Mouse (Mus musculus) forebrain, embryonic 11.5 days (tissue): ENCODE measurements at regions not wholly inside any gene's neighbourhood (a gene's known extent, or its start where the extent isn't known, plus 50 kb on each side); places are given as distances from the start of the nearest gene placed in this dataset.

Experiments used
- ATAC-seq: fragments of 200-750 bp; cut with Nextera tagmentation; replicated peaks from 2 replicates; pipeline ENCODE4 v1.8.0; 2017; ENCODE audit warnings: moderate TSS enrichment; ENCODE audit not compliant: low FRiP score
- DNase-seq: peaks from one replicate; pipeline ENCODE4 v3.0.0-alpha.2; 2017; ENCODE audit warnings: low spot score
- H3K27ac ChIP-seq: fragments of 300-500 bp; sonication (generic); 2 replicates; pipeline ENCODE4 v1.5.1; 2014; ENCODE audit warnings: low read depth, low read length
- H3K27me3 ChIP-seq: fragments of 300-500 bp; sonication (generic); 2 replicates; pipeline ENCODE4 v1.6.1; 2014; ENCODE audit warnings: mild to moderate bottlenecking, low read length, mixed read lengths; ENCODE audit not compliant: control insufficient read depth, insufficient read depth
- H3K36me3 ChIP-seq: fragments of 300-500 bp; sonication (generic); 2 replicates; pipeline ENCODE4 v1.6.1; 2014; ENCODE audit warnings: mild to moderate bottlenecking, low read length, moderate library complexity, mixed read lengths; ENCODE audit not compliant: control insufficient read depth, insufficient read depth
- H3K4me1 ChIP-seq: fragments of 300-500 bp; sonication (generic); replicated peaks from 2 replicates; pipeline ENCODE4 v1.6.1; 2014; ENCODE audit warnings: low read length, mixed read lengths; ENCODE audit not compliant: control insufficient read depth, insufficient read depth
- H3K4me2 ChIP-seq: fragments of 300-500 bp; sonication (generic); 2 replicates; pipeline ENCODE4 v1.6.1; 2014; ENCODE audit warnings: low read depth, mild to moderate bottlenecking, low read length, moderate library complexity, mixed read lengths; ENCODE audit not compliant: severe bottlenecking
- H3K4me3 ChIP-seq: fragments of 300-500 bp; sonication (generic); 2 replicates; pipeline ENCODE4 v1.5.1; 2014; ENCODE audit warnings: low read depth, low read length
- H3K9ac ChIP-seq: fragments of 300-500 bp; sonication (generic); 2 replicates; pipeline ENCODE4 v1.6.1; 2014; ENCODE audit warnings: low read length
- H3K9me3 ChIP-seq: fragments of 300-500 bp; sonication (generic); 2 replicates; pipeline ENCODE4 v1.6.1; 2016; ENCODE audit warnings: low read length, mixed read lengths; ENCODE audit not compliant: control insufficient read depth
- WGBS: fragments of 180-500 bp; shearing (Covaris S2); extraction: QIAGEN DNeasy Blood & Tissue Kit; methylation state at CpG from one replicate; pipeline ENCODE4 v1.1.7; 2014; 5-methylcytosine and 5-hydroxymethylcytosine counted together

DNA sequence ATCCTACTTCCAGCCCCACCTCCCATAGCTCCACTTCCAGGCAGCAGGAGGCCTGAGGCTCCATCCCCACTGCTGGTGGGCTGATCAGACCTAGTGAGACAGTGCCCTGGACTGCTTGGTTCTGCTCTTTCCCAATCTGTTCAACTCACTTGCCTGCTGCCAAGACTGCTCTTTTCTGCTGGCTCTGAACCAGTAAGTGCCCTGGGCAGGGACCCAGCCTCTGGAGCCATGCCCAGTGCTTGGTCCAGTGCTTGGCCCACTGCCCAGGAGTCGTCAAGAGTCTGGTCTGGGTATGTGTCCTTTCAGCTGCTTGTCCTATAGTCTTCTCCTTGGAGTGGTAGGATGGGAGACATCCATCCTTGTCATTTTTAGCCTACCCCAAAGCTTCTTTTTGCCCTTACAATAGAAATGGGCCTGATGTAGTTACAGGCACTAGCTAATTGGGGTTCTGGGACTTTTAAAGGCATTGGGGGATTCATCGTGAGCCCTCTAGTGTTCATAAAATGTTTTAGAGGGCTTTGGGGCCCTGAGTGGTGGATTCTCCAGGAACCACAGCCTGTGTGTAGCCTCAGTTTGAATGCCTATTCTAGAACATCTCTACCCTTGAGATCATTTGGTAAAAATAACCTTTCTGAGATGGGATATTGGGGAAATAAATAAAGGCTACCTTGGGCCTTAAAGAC lies 94.7 kb upstream of the Ssbp2 start:
- ATAC-seq (no peak; the same call in 1 of the 2 replicates), DNase-seq (no peak)
- Histone ChIP-seq H3K27me3 (no peaks in the 10 kb centered on the region), H3K9ac (no peak overlapping the region), H3K36me3 (no peaks in the 10 kb centered on the region), H3K4me2 (no peak overlapping the region), H3K27ac (no peak overlapping the region), H3K9me3 (no peaks in the 10 kb centered on the region), H3K4me3 (no peak overlapping the region), H3K4me1 (peaks cover 6% of the 10 kb centered on the region)
- WGBS = 69% methylated on average over 2 of the region's 2 CpGs

DNA sequence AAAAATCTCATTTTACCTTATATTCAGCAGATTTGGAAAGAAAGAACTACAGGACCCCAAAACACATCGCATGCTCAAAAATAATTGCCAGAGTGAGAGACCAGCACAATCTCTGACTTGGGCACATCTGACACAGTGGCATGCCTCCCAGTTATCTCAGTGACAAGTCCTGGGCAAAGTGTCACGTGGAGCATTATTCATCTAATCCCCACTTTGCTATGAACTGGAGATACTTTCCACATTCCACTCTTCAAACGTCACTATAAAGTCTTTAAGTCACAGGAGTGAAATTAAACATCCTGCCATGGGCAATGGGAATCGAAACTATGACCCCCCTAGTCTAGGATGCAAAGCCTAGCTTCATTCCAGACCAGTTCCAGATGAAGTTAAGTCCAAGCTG lies 93.5 kb upstream of the Ssbp2 start:
- Histone ChIP-seq H3K9me3 (no peaks in the 10 kb centered on the region), H3K4me1 (peaks cover 8% of the 10 kb centered on the region), H3K27me3 (no peaks in the 10 kb centered on the region), H3K4me3 (no peak overlapping the region), H3K4me2 (no peak overlapping the region), H3K9ac (no peak overlapping the region), H3K36me3 (no peaks in the 10 kb centered on the region), H3K27ac (no peak overlapping the region)
- WGBS = 86% methylated on average over 4 of the region's 4 CpGs
- DNase-seq (no peak), ATAC-seq (no peak)

DNA sequence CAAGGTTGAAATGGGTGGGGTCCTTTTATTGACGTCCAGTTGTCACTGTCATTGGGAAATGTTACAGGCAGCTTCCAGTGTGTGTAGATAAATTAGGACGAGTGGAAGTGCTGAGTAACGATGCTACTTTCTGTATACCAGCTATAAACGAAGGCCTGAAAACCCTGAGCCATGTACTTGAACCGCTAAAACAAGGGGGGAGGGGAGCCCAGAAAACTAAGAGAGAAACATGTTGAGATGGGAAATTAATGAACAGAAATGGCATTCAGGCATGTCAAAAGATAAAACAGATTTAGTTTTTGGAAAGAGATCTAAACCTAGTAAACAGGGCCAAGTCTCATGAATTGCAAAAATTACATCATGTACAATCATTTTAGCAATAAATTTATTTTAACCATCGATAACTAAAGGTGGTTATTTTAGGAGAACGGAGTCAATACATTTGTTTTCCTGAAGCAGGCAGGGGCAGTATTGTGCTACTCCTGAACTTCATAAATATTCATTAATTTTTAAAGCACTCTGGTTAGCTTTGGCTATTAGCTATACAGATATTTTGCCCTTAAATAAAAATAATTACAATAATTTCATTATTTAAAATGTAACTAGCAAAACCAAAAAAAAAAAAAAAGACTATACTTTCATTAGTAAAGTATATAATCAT lies 92.1 kb upstream of the Ssbp2 start:
- no peak overlapping the region for H3K4me3 ChIP-seq
- no peak overlapping the region for H3K9ac ChIP-seq
- DNase-seq (no peak), ATAC-seq (no peak)
- H3K4me1 ChIP-seq = peaks cover 21% of the 10 kb centered on the region
- H3K27me3 ChIP-seq = no peaks in the 10 kb centered on the region
- no peaks in the 10 kb centered on the region for H3K36me3 ChIP-seq
- no peak overlapping the region for H3K4me2 ChIP-seq
- no peaks in the 10 kb centered on the region for H3K9me3 ChIP-seq
- 47% methylated on average over 7 of the region's 7 CpGs for WGBS
- H3K27ac ChIP-seq = no peak overlapping the region

DNA sequence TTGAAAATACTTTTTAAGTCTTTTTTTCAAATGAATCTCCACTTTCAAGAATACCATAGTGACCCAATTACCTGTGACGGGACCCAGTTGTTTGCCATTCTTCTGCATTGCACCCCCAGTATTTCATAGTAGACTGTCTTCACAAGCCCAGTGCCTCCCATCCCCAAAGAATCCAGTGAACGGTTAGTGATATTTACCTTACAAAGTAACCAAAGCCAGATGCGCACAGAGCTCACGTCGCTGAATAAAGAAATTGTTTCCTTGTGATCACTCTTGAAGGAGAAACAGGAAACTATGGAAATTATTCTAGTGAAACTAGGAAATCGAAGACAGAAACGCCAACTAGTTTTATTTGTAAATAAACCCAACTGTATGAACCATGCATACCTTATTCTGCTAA lies 91.4 kb upstream of the Ssbp2 start:
- Histone ChIP-seq H3K4me3 (no peak overlapping the region), H3K27me3 (no peaks in the 10 kb centered on the region), H3K36me3 (no peaks in the 10 kb centered on the region), H3K27ac (no peak overlapping the region), H3K9me3 (no peaks in the 10 kb centered on the region), H3K9ac (no peak overlapping the region), H3K4me1 (peaks cover 21% of the 10 kb centered on the region), H3K4me2 (no peak overlapping the region)
- WGBS = 81% methylated on average over 7 of the region's 7 CpGs
- no peak for DNase-seq
- ATAC-seq = no peak

DNA sequence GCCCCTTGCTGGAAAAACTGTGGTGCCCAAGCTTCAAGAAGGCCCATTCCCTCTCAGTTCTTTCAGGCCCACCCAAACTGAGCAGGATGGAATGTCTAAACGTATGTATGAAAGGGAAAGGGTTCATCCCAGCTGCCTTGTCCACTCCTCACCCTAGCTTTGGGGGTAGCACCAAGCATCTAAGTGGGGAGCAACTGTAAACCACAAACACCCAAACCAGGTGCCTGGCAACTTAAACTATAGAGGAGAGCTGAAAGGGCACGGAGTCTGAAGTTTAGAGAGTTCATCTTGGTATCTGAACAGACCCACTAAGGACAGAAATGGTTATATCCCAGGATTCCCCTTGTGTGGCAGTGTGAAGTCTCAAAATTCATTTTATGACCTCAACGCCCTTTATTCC lies 90.1 kb upstream of the Ssbp2 start:
- 26% methylated on average over 3 of the region's 3 CpGs for WGBS
- Histone ChIP-seq H3K4me2 (peak overlapping the region; percentile 52), H3K9me3 (no peaks in the 10 kb centered on the region), H3K27ac (peak overlapping the region; percentile 99), H3K9ac (peak overlapping the region; percentile 53), H3K4me1 (peaks cover 25% of the 10 kb centered on the region), H3K27me3 (no peaks in the 10 kb centered on the region), H3K36me3 (no peaks in the 10 kb centered on the region), H3K4me3 (peak overlapping the region; percentile 29)
- DNase-seq = no peak
- no peak for ATAC-seq

DNA sequence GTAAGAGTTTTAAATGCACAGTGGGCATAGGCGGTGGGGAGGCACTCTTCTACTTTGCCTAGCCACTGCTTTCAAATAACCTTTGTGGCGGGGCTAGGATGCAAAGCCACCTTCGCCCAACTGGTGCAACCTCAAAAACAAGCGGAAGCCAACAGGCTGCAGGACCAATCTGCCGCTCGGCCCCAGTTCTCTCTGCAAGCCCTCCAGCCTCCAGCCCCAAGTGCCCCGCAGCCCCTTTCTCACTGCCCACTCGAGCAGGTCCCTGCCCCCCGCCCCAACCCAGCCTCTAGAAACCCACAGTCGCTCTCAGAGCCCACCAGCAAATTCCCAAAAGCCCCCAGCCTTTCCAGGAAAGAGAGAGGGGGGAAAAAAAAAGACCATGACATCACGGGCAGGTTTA lies 89.6 kb upstream of the Ssbp2 start:
- H3K36me3 ChIP-seq = no peaks in the 10 kb centered on the region
- WGBS = under 1% methylated on average over 11 of the region's 11 CpGs
- peak; percentile 47 for ATAC-seq
- H3K4me2 ChIP-seq = peak overlapping the region; percentile 52
- H3K27ac ChIP-seq = peak overlapping the region; percentile 99
- DNase-seq = peak; percentile 80
- H3K4me1 ChIP-seq = peaks cover 26% of the 10 kb centered on the region
- H3K9me3 ChIP-seq = no peaks in the 10 kb centered on the region
- peak overlapping the region; percentile 53 for H3K9ac ChIP-seq
- peak overlapping the region; percentile 29 for H3K4me3 ChIP-seq
- no peaks in the 10 kb centered on the region for H3K27me3 ChIP-seq

DNA sequence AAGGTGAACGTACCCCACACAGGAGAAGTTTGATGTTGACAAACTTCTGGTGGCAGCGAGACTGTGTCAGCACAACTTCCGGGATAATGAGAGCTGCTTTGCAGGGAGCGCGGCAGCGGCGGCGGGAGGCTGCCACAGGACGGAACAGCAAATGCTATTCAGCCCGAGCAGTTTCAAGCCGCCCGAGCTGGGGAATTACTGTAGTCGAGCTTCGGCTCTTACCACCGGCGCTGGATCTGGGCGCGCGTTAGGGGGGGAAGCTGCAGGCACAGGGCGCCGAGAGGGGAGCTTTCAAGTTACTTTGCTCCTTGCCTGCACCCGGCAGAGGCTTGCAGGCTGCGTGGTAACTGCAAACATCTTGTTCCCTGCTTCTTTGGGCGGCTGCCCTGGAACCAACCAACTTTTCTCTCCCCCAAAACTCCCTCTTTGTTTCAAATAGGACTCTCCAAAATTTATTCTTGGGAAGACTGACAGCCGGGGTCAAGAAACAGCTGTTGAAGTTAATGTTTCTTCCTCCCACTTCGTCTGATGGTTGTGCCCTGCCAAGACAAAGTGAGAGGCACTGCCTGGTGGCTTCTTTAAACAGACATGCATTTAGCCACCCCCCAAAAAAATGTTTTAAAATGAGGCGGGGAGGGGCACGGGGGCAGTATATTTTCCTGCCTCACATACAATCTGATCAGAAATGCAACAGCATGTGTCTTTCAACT lies 89.0 kb upstream of the Ssbp2 start:
- peak overlapping the region; percentile 29 for H3K4me3 ChIP-seq

DNA sequence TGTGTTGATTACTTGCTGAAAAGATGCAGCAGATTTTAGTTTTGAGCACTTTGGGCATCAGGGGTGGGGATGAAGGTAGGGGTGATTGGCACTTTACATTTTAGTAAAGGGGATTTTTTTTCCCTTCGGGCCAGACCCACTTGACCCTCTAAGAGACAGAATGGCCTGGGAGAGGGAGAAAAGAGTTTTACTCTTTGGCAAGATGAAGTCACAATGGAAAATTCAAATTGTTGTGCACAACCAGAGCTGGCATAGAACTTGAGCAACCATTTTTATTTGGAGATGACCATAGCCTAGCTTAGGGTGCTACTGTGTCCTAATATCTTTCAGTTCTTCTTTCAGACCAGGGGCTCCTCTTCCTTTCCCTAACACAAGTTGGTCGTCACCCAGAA lies 88.5 kb upstream of the Ssbp2 start:
- 0 out of 2 replicates have a peak, but pooled peaks have one; percentile 2 for ATAC-seq
- H3K27ac ChIP-seq = peak overlapping the region; percentile 99
- peak overlapping the region; percentile 53 for H3K9ac ChIP-seq
- H3K36me3 ChIP-seq = no peaks in the 10 kb centered on the region
- no peaks in the 10 kb centered on the region for H3K9me3 ChIP-seq
- peak overlapping the region; percentile 29; the same call in 1 of the 2 replicates for H3K4me3 ChIP-seq
- peaks cover 26% of the 10 kb centered on the region for H3K4me1 ChIP-seq
- H3K27me3 ChIP-seq = no peaks in the 10 kb centered on the region
- DNase-seq = no peak
- peak overlapping the region; percentile 52; the same call in 1 of the 2 replicates for H3K4me2 ChIP-seq
- WGBS = 11% methylated on average over 2 of the region's 2 CpGs

More for the DNA sequence above, 89.0 kb upstream of the Ssbp2 start:
- H3K4me1 ChIP-seq = peaks cover 26% of the 10 kb centered on the region
- DNase-seq = peak; percentile 98
- peak overlapping the region; percentile 53 for H3K9ac ChIP-seq
- no peaks in the 10 kb centered on the region for H3K36me3 ChIP-seq
- under 1% methylated on average over 28 of the region's 28 CpGs for WGBS
- H3K27ac ChIP-seq = peak overlapping the region; percentile 99
- peak overlapping the region; percentile 52 for H3K4me2 ChIP-seq
- H3K9me3 ChIP-seq = no peaks in the 10 kb centered on the region
- ATAC-seq = peak; percentile 92
- H3K27me3 ChIP-seq = no peaks in the 10 kb centered on the region
